Mouse (Mus musculus): Measurements from ENCODE around the gene Olfr126.

The Olfr126 gene

GRCm38 (mm10) chr17:37847183-37847582 is at the start of gene Olfr126:
TSS of gene Olfr126 (plus strand) at chr17:37847483.
- no peak for DNase-seq (ENCODE audit: extremely low read depth, low read depth)

GRCm38 (mm10) chr17:37799588-37799987 is 47.7 kb upstream of the Olfr126 start, which contains the start of gene Olfr124:
TSS of gene Olfr124 (plus strand) at chr17:37799888.
- no peak for DNase-seq (ENCODE audit: extremely low read depth, low read depth)

- no peak for DNase-seq (ENCODE audit: extremely low read depth, low read depth)
Measured at GRCm38 (mm10) chr17:37832649-37833048, 14.6 kb upstream of the Olfr126 start, which contains the start of gene Olfr125. TSS of gene Olfr125 (plus strand) at chr17:37832949.

GRCm38 (mm10) chr17:37863901-37864300 is 16.6 kb downstream of the Olfr126 start:
- DNase-seq (ENCODE audit: extremely low read depth, low read depth), result no peak

GRCm38 (mm10) chr17:37869676-37870205 is 22.5 kb downstream of the Olfr126 start:
- no peak for DNase-seq (ENCODE audit: extremely low read depth, low read depth)

- DNase-seq (ENCODE audit: extremely low read depth, low read depth), result peak; percentile 77
Measured at GRCm38 (mm10) chr17:37873830-37874229, 26.5 kb downstream of the Olfr126 start.

- no peak for DNase-seq (ENCODE audit: extremely low read depth, low read depth)
Measured at GRCm38 (mm10) chr17:37900137-37900536, 52.9 kb downstream of the Olfr126 start, which contains the start of gene Olfr127. TSS of gene Olfr127 (plus strand) at chr17:37900437.

Measured in MEL-GATA-1-ER (cell line).